20 mouse cellular contexts compared by ENCODE assay signal in the genomic region with DNA sequence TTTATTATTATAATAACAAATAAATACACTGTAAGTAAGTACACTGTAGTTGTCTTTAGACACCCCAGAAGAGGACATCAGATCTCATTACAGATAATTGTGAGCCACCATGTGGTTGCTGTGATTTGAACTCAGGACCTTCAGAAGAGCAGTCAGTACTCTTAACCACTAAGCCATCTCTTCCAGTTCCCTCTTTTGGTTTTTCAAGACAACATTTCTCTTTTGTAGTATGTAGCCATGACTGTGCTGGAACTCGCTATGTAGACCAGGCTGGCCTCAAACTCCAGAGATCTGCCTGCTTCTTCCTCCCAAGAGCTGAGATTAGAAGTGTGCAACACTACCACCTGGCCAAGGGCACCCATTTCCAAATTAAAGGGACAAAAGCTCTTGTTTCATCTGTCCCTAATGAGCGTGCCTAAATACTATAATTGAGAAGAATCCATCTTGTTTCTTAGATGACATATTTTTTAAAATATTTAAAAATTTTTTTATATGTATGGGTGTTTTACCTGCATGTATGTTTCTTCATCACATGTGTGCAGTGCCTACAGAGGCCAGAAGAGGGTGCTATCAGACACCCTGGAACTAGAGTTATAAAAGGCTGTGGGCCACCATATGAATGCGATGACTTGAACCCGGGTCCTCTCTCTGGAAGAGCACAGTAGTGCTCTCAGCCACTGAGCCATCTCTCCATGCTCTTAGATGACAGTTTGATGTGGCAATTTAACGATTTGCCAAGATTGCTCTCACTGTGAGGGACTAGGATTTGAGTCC.
A peak's percentile ranks its signal among the peaks of the same experiment; 100 is the strongest.
DNase-seq lines count a peak whose midpoint lies in the region; ATAC-seq and TF ChIP-seq lines count a peak whose summit lies in the region.
"Had no signal": no experiment of that assay in that cellular context is flagged by ENCODE, and none has a peak within 500 bp of the region (broad histone marks: within the 10 kb centered on the region; RNA-seq: fewer than 3 reads in every experiment).

No protein-coding gene starts in this region.

- no peaks in the 10 kb centered on the region for H3K9me3 ChIP-seq in kidney, postnatal 0 days (replicated peaks; ENCODE audit: low read length)
- no peaks in the 10 kb centered on the region; the same call in 1 of the 2 replicates for H3K9me3 ChIP-seq in midbrain, embryonic 11.5 days (ENCODE audit: control insufficient read depth, low read length)
- no peaks in the 10 kb centered on the region for H3K9me3 ChIP-seq in midbrain, embryonic 15.5 days
- H3K9me3 ChIP-seq in stomach, embryonic 14.5 days (ENCODE audit: control insufficient read depth, low read depth, low read length): peaks cover 4% of the 10 kb centered on the region; the same call in 1 of the 2 replicates
- H3K9me3 ChIP-seq: embryonic facial prominence, embryonic 12.5 days; intestine, embryonic 15.5 days; liver, embryonic 13.5 days; neural tube, embryonic 12.5 days had no signal

- CTCF ChIA-PET in Patski (lab: Charles Lee): interaction anchor here (1.4 kb wide), 1 partner anchor 22 kb away, joined by 3 read pairs; no protein-coding TSS in a partner anchor

- no peak for TF ChIP-seq POLR2A in kidney, adult 2 months (IDR thresholded peaks at IDR 0.05; ENCODE audit: low read depth, low read length)

- DNase-seq in kidney, postnatal 0 days (ENCODE audit: low spot score): no peak
- DNase-seq in kidney, adult 2 months: no peak
- DNase-seq in midbrain, embryonic 11.5 days (ENCODE audit: low spot score, missing footprints): peak; percentile 81
- no peak for DNase-seq in Patski (ENCODE audit: low read depth, low spot score)
- no peak for DNase-seq in left cerebral cortex, postnatal 14 days (ENCODE audit: low spot score in 2 of 2)
- DNase-seq: adrenal gland, adult 8-10 months; cerebellum, adult 9-11 months; gastrocnemius, postnatal 25 days; kidney, postnatal 10 days; liver, embryonic 13.5 days; right cerebral cortex, adult 18-20 months; thymus, postnatal 25 days had no signal

- no peak overlapping the region for H3K9ac ChIP-seq in kidney, postnatal 0 days (ENCODE audit: low read depth, low read length)
- no peak overlapping the region for H3K9ac ChIP-seq in midbrain, embryonic 11.5 days (ENCODE audit: low read length)
- no peak overlapping the region for H3K9ac ChIP-seq in midbrain, embryonic 15.5 days
- no peak overlapping the region for H3K9ac ChIP-seq in stomach, embryonic 14.5 days (replicated peaks; ENCODE audit: low read depth, low read length)
- H3K9ac ChIP-seq: embryonic facial prominence, embryonic 12.5 days; intestine, embryonic 15.5 days; liver, embryonic 13.5 days; neural tube, embryonic 12.5 days had no signal

- intact Hi-C loops in left cerebral cortex, postnatal 14 days (cut with DNase I): no loop called here

- no peak overlapping the region for H3K4me3 ChIP-seq in kidney, postnatal 0 days (replicated peaks; ENCODE audit: low read depth, low read length)
- H3K4me3 ChIP-seq in kidney, adult 2 months (ENCODE audit: insufficient read depth, low read depth, low read length): no peak overlapping the region
- H3K4me3 ChIP-seq in midbrain, embryonic 11.5 days (ENCODE audit: low read depth, low read length): no peak overlapping the region
- H3K4me3 ChIP-seq in midbrain, embryonic 15.5 days: no peak overlapping the region
- H3K4me3 ChIP-seq in stomach, embryonic 14.5 days (ENCODE audit: low read depth, low read length): no peak overlapping the region
- H3K4me3 ChIP-seq: embryonic facial prominence, embryonic 12.5 days; erythroblast, embryonic 14.5 days; hindbrain, embryonic 10.5 days; intestine, embryonic 15.5 days; liver, embryonic 13.5 days; neural tube, embryonic 12.5 days had no signal

- no peak overlapping the region for H3K27ac ChIP-seq in kidney, postnatal 0 days
- H3K27ac ChIP-seq in kidney, adult 2 months (ENCODE audit: insufficient read depth, low read depth, low read length): no peak overlapping the region
- H3K27ac ChIP-seq in midbrain, embryonic 11.5 days (ENCODE audit: low read depth, low read length): no peak overlapping the region
- no peak overlapping the region for H3K27ac ChIP-seq in midbrain, embryonic 15.5 days
- peak overlapping the region; percentile 55; the same call in 1 of the 2 replicates for H3K27ac ChIP-seq in stomach, embryonic 14.5 days (ENCODE audit: low read length)
- H3K27ac ChIP-seq: embryonic facial prominence, embryonic 12.5 days; hindbrain, embryonic 10.5 days; intestine, embryonic 15.5 days; liver, embryonic 13.5 days; neural tube, embryonic 12.5 days had no signal

- H3K4me1 ChIP-seq in kidney, postnatal 0 days (replicated peaks; ENCODE audit: insufficient read depth, low read length): no peaks in the 10 kb centered on the region
- H3K4me1 ChIP-seq in kidney, adult 2 months (ENCODE audit: control insufficient read depth, insufficient read depth, low read length): peaks cover 2% of the 10 kb centered on the region; the same call in 1 of the 2 replicates
- peaks cover 18% of the 10 kb centered on the region for H3K4me1 ChIP-seq in midbrain, embryonic 11.5 days (ENCODE audit: control insufficient read depth, insufficient read depth, low read length)
- H3K4me1 ChIP-seq in midbrain, embryonic 15.5 days: peaks cover 17% of the 10 kb centered on the region
- H3K4me1 ChIP-seq in stomach, embryonic 14.5 days (ENCODE audit: control insufficient read depth, insufficient read depth, low read length): peaks cover 18% of the 10 kb centered on the region

- H3K36me3 ChIP-seq in kidney, postnatal 0 days (ENCODE audit: insufficient read depth, low read length): no peaks in the 10 kb centered on the region
- no peaks in the 10 kb centered on the region for H3K36me3 ChIP-seq in kidney, adult 2 months (ENCODE audit: control insufficient read depth, insufficient read depth, low read length)
- no peaks in the 10 kb centered on the region for H3K36me3 ChIP-seq in midbrain, embryonic 11.5 days (ENCODE audit: control insufficient read depth, insufficient read depth, low read length)
- H3K36me3 ChIP-seq in midbrain, embryonic 15.5 days (replicated peaks): no peaks in the 10 kb centered on the region
- H3K36me3 ChIP-seq in stomach, embryonic 14.5 days (ENCODE audit: control insufficient read depth, insufficient read depth, low read length): no peaks in the 10 kb centered on the region
- H3K36me3 ChIP-seq: embryonic facial prominence, embryonic 12.5 days; intestine, embryonic 15.5 days; liver, embryonic 13.5 days; neural tube, embryonic 12.5 days had no signal

- no peak for ATAC-seq in kidney, postnatal 0 days (replicated peaks; ENCODE audit: low FRiP score, low read depth)
- no peak for ATAC-seq in midbrain, embryonic 11.5 days (ENCODE audit: low FRiP score)
- no peak for ATAC-seq in midbrain, embryonic 15.5 days (replicated peaks)
- no peak for ATAC-seq in Patski
- ATAC-seq in stomach, embryonic 14.5 days (ENCODE audit: insufficient number of reproducible peaks, insufficient read depth, low FRiP score, low read depth): no peak
- ATAC-seq: forebrain, embryonic 14.5 days; intestine, embryonic 15.5 days had no signal

- in situ Hi-C loops in Patski (cut with MboI; ENCODE audit: low pct_unique_long_range_greater_than_20kb): no loop called here

- H3K27me3 ChIP-seq in kidney, postnatal 0 days (ENCODE audit: insufficient read depth, low read length): no peaks in the 10 kb centered on the region
- H3K27me3 ChIP-seq in kidney, adult 2 months (replicated peaks; ENCODE audit: control insufficient read depth, insufficient read depth, low read length): no peaks in the 10 kb centered on the region
- no peaks in the 10 kb centered on the region for H3K27me3 ChIP-seq in midbrain, embryonic 11.5 days (ENCODE audit: control insufficient read depth, insufficient read depth, low read length)
- H3K27me3 ChIP-seq in midbrain, embryonic 15.5 days (replicated peaks): no peaks in the 10 kb centered on the region
- no peaks in the 10 kb centered on the region for H3K27me3 ChIP-seq in Patski
- H3K27me3 ChIP-seq in stomach, embryonic 14.5 days (ENCODE audit: control insufficient read depth, insufficient read depth, low read length): no peaks in the 10 kb centered on the region
- H3K27me3 ChIP-seq: embryonic facial prominence, embryonic 12.5 days; intestine, embryonic 15.5 days; neural tube, embryonic 12.5 days had no signal

- 95% methylated on average over 5 of the region's 5 CpGs for WGBS in kidney, postnatal 0 days
- 98% methylated on average over 5 of the region's 5 CpGs for WGBS in kidney, adult 2 months
- 96% methylated on average over 5 of the region's 5 CpGs for WGBS in midbrain, embryonic 11.5 days
- WGBS in midbrain, embryonic 15.5 days: 99% methylated on average over 5 of the region's 5 CpGs
- 96% methylated on average over 5 of the region's 5 CpGs for WGBS in stomach, embryonic 14.5 days

- POLR2A ChIA-PET in Patski (lab: Charles Lee): no interaction called here

- no peak overlapping the region for H3K4me2 ChIP-seq in kidney, postnatal 0 days (ENCODE audit: low read length)
- no peak overlapping the region for H3K4me2 ChIP-seq in midbrain, embryonic 11.5 days
- no peak overlapping the region for H3K4me2 ChIP-seq in midbrain, embryonic 15.5 days
- H3K4me2 ChIP-seq in stomach, embryonic 14.5 days (replicated peaks; ENCODE audit: low read depth, low read length): no peak overlapping the region
- H3K4me2 ChIP-seq: embryonic facial prominence, embryonic 12.5 days; intestine, embryonic 15.5 days; liver, embryonic 13.5 days; neural tube, embryonic 12.5 days had no signal

- 0 out of 2 replicates have a peak, but pooled peaks have one; percentile 30 for TF ChIP-seq CTCF in kidney, postnatal 0 days (IDR thresholded peaks at IDR 0.05; ENCODE audit: low read depth)
- TF ChIP-seq CTCF in kidney, adult 2 months (conservative IDR thresholded peaks at IDR 0.05; ENCODE audit: insufficient read depth, insufficient read length, low read depth, low read length): no peak
- TF ChIP-seq CTCF in Patski (IDR thresholded peaks at IDR 0.05): peak; percentile 51
